In genomic region chr12:61522829-61523370, GRCm38 (mm10) we compare ENCODE assay signal across 8 mouse cellular contexts. TPM values are rescaled to one million over a fixed set of nuclear protein-coding genes. Genes with fewer than 3 reads are reported as not detected.
A peak's percentile ranks its signal among the peaks of the same experiment; 100 is the strongest.
DNase-seq lines count a peak whose midpoint lies in the region; ATAC-seq lines count a peak whose summit lies in the region.

Lrfn5 (plus strand) TSS chr12:61523150.

- H3K27ac ChIP-seq in forebrain, embryonic 16.5 days (ENCODE audit: low read length), result peak within 1 kb of the TSS; percentile 87
- H3K27ac ChIP-seq in intestine, embryonic 15.5 days, result no peak within 1 kb of the TSS
- H3K27ac ChIP-seq in limb, embryonic 12.5 days, result 0 out of 2 replicates have a peak within 1 kb of the TSS, but pooled peaks have one; percentile 41
- peak within 1 kb of the TSS; percentile 92 for H3K27ac ChIP-seq in neural tube, embryonic 13.5 days (replicated peaks)

- H3K4me1 ChIP-seq in forebrain, embryonic 16.5 days (replicated peaks; ENCODE audit: control insufficient read depth, insufficient read depth, low read length), result peaks cover 15% of the 10 kb centered on the region
- H3K4me1 ChIP-seq in intestine, embryonic 15.5 days (replicated peaks), result peaks cover 12% of the 10 kb centered on the region; the same call in 1 of the 2 replicates
- peaks cover 26% of the 10 kb centered on the region for H3K4me1 ChIP-seq in limb, embryonic 12.5 days (replicated peaks)
- H3K4me1 ChIP-seq in neural tube, embryonic 13.5 days (replicated peaks), result peaks cover 31% of the 10 kb centered on the region

- DNase-seq in cerebellum, adult 11-12 months, result peak; percentile 34
- no peak for DNase-seq in cerebellum, adult 11 months
- peak; percentile 75 for DNase-seq in brain, adult 2 months (ENCODE audit: low read depth, low spot score)
- no peak for DNase-seq in MN1 (ENCODE audit: low spot score)

- H3K27me3 ChIP-seq in forebrain, embryonic 16.5 days (replicated peaks; ENCODE audit: control insufficient read depth, insufficient read depth, low read length), result 0 out of 2 replicates have a peak, but pooled peaks cover 3% of the 10 kb centered on the region
- peaks cover 33% of the 10 kb centered on the region for H3K27me3 ChIP-seq in intestine, embryonic 15.5 days (replicated peaks)
- H3K27me3 ChIP-seq in limb, embryonic 12.5 days, result peaks cover 50% of the 10 kb centered on the region
- peaks cover 36% of the 10 kb centered on the region for H3K27me3 ChIP-seq in neural tube, embryonic 13.5 days

- H3K4me2 ChIP-seq in forebrain, embryonic 16.5 days (ENCODE audit: low read length), result peak within 1 kb of the TSS; percentile 85
- H3K4me2 ChIP-seq in intestine, embryonic 15.5 days (replicated peaks), result peak within 1 kb of the TSS; percentile 83
- peak within 1 kb of the TSS; percentile 81 for H3K4me2 ChIP-seq in limb, embryonic 12.5 days
- H3K4me2 ChIP-seq in neural tube, embryonic 13.5 days, result peak within 1 kb of the TSS; percentile 76

- no peaks in the 10 kb centered on the region for H3K36me3 ChIP-seq in forebrain, embryonic 16.5 days (ENCODE audit: control insufficient read depth, insufficient read depth)
- H3K36me3 ChIP-seq in intestine, embryonic 15.5 days, result no peaks in the 10 kb centered on the region
- H3K36me3 ChIP-seq in limb, embryonic 12.5 days, result no peaks in the 10 kb centered on the region
- H3K36me3 ChIP-seq in neural tube, embryonic 13.5 days, result no peaks in the 10 kb centered on the region

- peak within 1 kb of the TSS; percentile 57 for H3K4me3 ChIP-seq in forebrain, embryonic 16.5 days (replicated peaks; ENCODE audit: low read length)
- H3K4me3 ChIP-seq in intestine, embryonic 15.5 days (replicated peaks), result peak within 1 kb of the TSS; percentile 50
- peak within 1 kb of the TSS; percentile 59 for H3K4me3 ChIP-seq in limb, embryonic 12.5 days (replicated peaks)
- H3K4me3 ChIP-seq in neural tube, embryonic 13.5 days, result peak within 1 kb of the TSS; percentile 68

- under 1% methylated on average over 46 of the region's 50 CpGs for WGBS in forebrain, embryonic 16.5 days
- WGBS in intestine, embryonic 15.5 days, result under 1% methylated on average over 50 of the region's 50 CpGs
- under 1% methylated on average over 48 of the region's 50 CpGs for WGBS in limb, embryonic 12.5 days
- under 1% methylated on average over 47 of the region's 50 CpGs for WGBS in neural tube, embryonic 13.5 days

- H3K9ac ChIP-seq in forebrain, embryonic 16.5 days (replicated peaks; ENCODE audit: low read depth, low read length), result peak within 1 kb of the TSS; percentile 89
- H3K9ac ChIP-seq in intestine, embryonic 15.5 days, result peak within 1 kb of the TSS; percentile 50
- H3K9ac ChIP-seq in limb, embryonic 12.5 days (replicated peaks), result peak within 1 kb of the TSS; percentile 58
- H3K9ac ChIP-seq in neural tube, embryonic 13.5 days, result peak within 1 kb of the TSS; percentile 84

- peak; percentile 90 for ATAC-seq in forebrain, embryonic 16.5 days
- peak; percentile 95 for ATAC-seq in intestine, embryonic 15.5 days
- peak; percentile 84 for ATAC-seq in limb, embryonic 12.5 days (ENCODE audit: insufficient number of reproducible peaks, insufficient read depth, low FRiP score, low TSS enrichment, low read depth)
- ATAC-seq in neural tube, embryonic 13.5 days (ENCODE audit: low read depth), result peak; percentile 85

- no peaks in the 10 kb centered on the region for H3K9me3 ChIP-seq in forebrain, embryonic 16.5 days (ENCODE audit: control insufficient read depth, low read length)
- no peaks in the 10 kb centered on the region for H3K9me3 ChIP-seq in intestine, embryonic 15.5 days
- H3K9me3 ChIP-seq in limb, embryonic 12.5 days, result no peaks in the 10 kb centered on the region
- no peaks in the 10 kb centered on the region for H3K9me3 ChIP-seq in neural tube, embryonic 13.5 days

RNA-seq across cellular contexts. Expression of gene Lrfn5, which starts in this region (rescaled TPM):
- 65.9 and 82.2 TPM in 2 replicates for polyA plus RNA-seq in forebrain, embryonic 16.5 days (2015; fragmentation: Nextera tagmentation; extraction: Ambion mirVana)
- 1.4 and 2.5 TPM in 2 replicates for polyA plus RNA-seq in intestine, embryonic 15.5 days (2015; fragmentation: Nextera tagmentation; extraction: Ambion mirVana)
- polyA plus RNA-seq in limb, embryonic 12.5 days (2016; fragmentation: Nextera tagmentation; extraction: Ambion mirVana), result 1.6 and 2.8 TPM in 2 replicates
- polyA plus RNA-seq in neural tube, embryonic 13.5 days (2015; fragmentation: Nextera tagmentation; extraction: Ambion mirVana), result 43.3 and 43.9 TPM in 2 replicates

Comparison
In these comparisons a context has a peak if more than half of its experiments do, and no peak if none do; other contexts are left out.
1. RNA of gene Lrfn5 (polyA plus RNA-seq): 65.9 to 82.2 TPM in forebrain, embryonic 16.5 days and 43.3 to 43.9 TPM in neural tube, embryonic 13.5 days; 1.6 to 2.8 TPM in limb, embryonic 12.5 days and 1.4 to 2.5 TPM in intestine, embryonic 15.5 days; every median in the first group is over 10 times any median in the second.
2. DNase-seq: peak in cerebellum, adult 11-12 months (single experiment) and brain, adult 2 months (single experiment); none in cerebellum, adult 11 months (single experiment) and MN1 (single experiment).
3. Peak in every context shown above with its lines, with median percentiles within 50 percentile points of each other: ATAC-seq, H3K4me2 ChIP-seq, H3K4me3 ChIP-seq and H3K9ac ChIP-seq.